9 mouse cellular contexts compared by ENCODE assay signal in the genomic region with DNA sequence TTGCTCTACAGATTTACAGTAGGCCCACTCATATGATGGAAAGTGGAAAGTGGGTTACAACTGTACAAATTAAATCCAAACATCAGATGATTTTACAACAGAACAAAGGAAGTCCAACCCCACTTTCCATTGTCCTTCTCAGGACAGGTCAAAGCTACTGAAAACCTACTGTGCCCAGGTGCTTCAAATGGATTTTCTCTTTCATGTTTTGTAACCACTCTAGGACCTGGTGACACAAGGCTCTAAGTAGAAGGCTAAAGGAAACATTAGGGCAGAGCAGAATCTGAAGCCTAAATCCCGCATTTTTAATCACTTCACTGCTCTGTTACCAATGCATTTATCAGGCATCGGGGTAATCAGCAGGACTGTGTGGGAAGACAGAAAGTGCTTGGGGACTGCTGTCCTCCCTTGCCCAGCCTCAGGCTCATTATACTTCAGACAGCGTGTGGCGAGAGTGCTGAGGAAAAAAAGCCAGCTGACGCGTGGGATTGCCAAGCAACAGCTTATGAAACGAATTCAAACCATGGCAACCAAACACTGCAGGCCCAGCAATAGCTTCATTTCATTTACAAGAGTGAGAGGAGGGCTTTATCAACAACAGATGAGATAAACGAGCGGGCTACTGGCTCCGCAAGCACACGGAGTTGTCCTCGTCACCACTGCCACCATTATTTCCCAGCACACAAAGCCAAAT. TPM values are rescaled to one million over a fixed set of nuclear protein-coding genes. Genes with fewer than 3 reads are reported as not detected.
DNase-seq lines count a peak whose midpoint lies in the region; ATAC-seq lines count a peak whose summit lies in the region.
"Had no signal": no experiment of that assay in that cellular context is flagged by ENCODE, and none has a peak within 500 bp of the region (broad histone marks: within the 10 kb centered on the region; RNA-seq: fewer than 3 reads in every experiment).

No protein-coding gene starts in this region.

- H3K9me3 ChIP-seq in hindbrain, embryonic 10.5 days: no peaks in the 10 kb centered on the region
- no peaks in the 10 kb centered on the region for H3K9me3 ChIP-seq in neural tube, embryonic 15.5 days (replicated peaks)
- no peaks in the 10 kb centered on the region for H3K9me3 ChIP-seq in kidney, embryonic 15.5 days (replicated peaks)
- H3K9me3 ChIP-seq: stomach, embryonic 15.5 days had no signal

- 0 out of 2 replicates have a peak overlapping the region, but pooled peaks have one; percentile 12 for H3K27ac ChIP-seq in hindbrain, embryonic 10.5 days
- peak overlapping the region; percentile 64; the same call in 1 of the 2 replicates for H3K27ac ChIP-seq in neural tube, embryonic 15.5 days (replicated peaks)
- H3K27ac ChIP-seq in kidney, embryonic 15.5 days: no peak overlapping the region
- H3K27ac ChIP-seq: stomach, embryonic 15.5 days had no signal

- 49% methylated on average over 12 of the region's 12 CpGs for WGBS in hindbrain, embryonic 10.5 days
- WGBS in neural tube, embryonic 15.5 days: 29% methylated on average over 12 of the region's 12 CpGs
- WGBS in kidney, embryonic 15.5 days: 75% methylated on average over 12 of the region's 12 CpGs

- peak; percentile 83 for ATAC-seq in neural tube, embryonic 15.5 days (ENCODE audit: low FRiP score)
- ATAC-seq in kidney, embryonic 15.5 days (replicated peaks; ENCODE audit: low FRiP score): no peak

- no peak overlapping the region for H3K9ac ChIP-seq in neural tube, embryonic 15.5 days (replicated peaks)
- no peak overlapping the region for H3K9ac ChIP-seq in kidney, embryonic 15.5 days
- H3K9ac ChIP-seq: stomach, embryonic 15.5 days had no signal

- H3K27me3 ChIP-seq in hindbrain, embryonic 10.5 days (ENCODE audit: insufficient read depth, poor library complexity, severe bottlenecking): no peaks in the 10 kb centered on the region
- no peaks in the 10 kb centered on the region for H3K27me3 ChIP-seq in neural tube, embryonic 15.5 days (replicated peaks)
- no peaks in the 10 kb centered on the region for H3K27me3 ChIP-seq in kidney, embryonic 15.5 days
- H3K27me3 ChIP-seq: stomach, embryonic 15.5 days had no signal

- H3K4me3 ChIP-seq in hindbrain, embryonic 10.5 days: no peak overlapping the region
- H3K4me3 ChIP-seq in neural tube, embryonic 15.5 days (replicated peaks): no peak overlapping the region
- H3K4me3 ChIP-seq in kidney, embryonic 15.5 days (replicated peaks): no peak overlapping the region
- H3K4me3 ChIP-seq: stomach, embryonic 15.5 days had no signal

- H3K36me3 ChIP-seq in hindbrain, embryonic 10.5 days: no peaks in the 10 kb centered on the region
- no peaks in the 10 kb centered on the region for H3K36me3 ChIP-seq in neural tube, embryonic 15.5 days
- H3K36me3 ChIP-seq in kidney, embryonic 15.5 days: no peaks in the 10 kb centered on the region
- H3K36me3 ChIP-seq: stomach, embryonic 15.5 days had no signal

- DNase-seq in cerebellum, adult 9-11 months: peak; percentile 8
- DNase-seq in cerebellum, adult 9-10 months: no peak
- peak; percentile 58 to 66 for DNase-seq in frontal cortex, postnatal 10 days (ENCODE audit: low spot score in 2 of 2)
- peak; percentile 43 for DNase-seq in hindbrain, embryonic 10.5 days (ENCODE audit: low spot score)
- DNase-seq in left cerebral cortex, postnatal 36 days (ENCODE audit: low spot score in 2 of 2): peak; percentile 70 to 73
- no peak for DNase-seq in thymus, postnatal 0 days (ENCODE audit: low spot score)

- intact Hi-C loops in left cerebral cortex, postnatal 36 days (cut with DNase I): loop anchor here (2.0 kb wide), 1 partner anchor 36 kb away; no protein-coding TSS in a partner anchor

- no peaks in the 10 kb centered on the region for H3K4me1 ChIP-seq in hindbrain, embryonic 10.5 days (replicated peaks)
- no peaks in the 10 kb centered on the region for H3K4me1 ChIP-seq in neural tube, embryonic 15.5 days
- 0 out of 2 replicates have a peak, but pooled peaks cover 1% of the 10 kb centered on the region for H3K4me1 ChIP-seq in kidney, embryonic 15.5 days
- H3K4me1 ChIP-seq: stomach, embryonic 15.5 days had no signal

- H3K4me2 ChIP-seq in neural tube, embryonic 15.5 days: peak overlapping the region; percentile 27
- no peak overlapping the region for H3K4me2 ChIP-seq in kidney, embryonic 15.5 days
- H3K4me2 ChIP-seq: stomach, embryonic 15.5 days had no signal

RNA-seq across cellular contexts. Expression of a gene that starts 40.7 kb away (rescaled TPM):
- polyA plus RNA-seq in hindbrain, embryonic 10.5 days (2016; fragmentation: Nextera tagmentation; extraction: Ambion mirVana): 0.56 and 0.90 TPM in 2 replicates
- 10 to 100 TPM; 12.3 to 14.6 TPM for total RNA-seq in left cerebral cortex, postnatal 36 days (2021)
- 2.1 and 2.3 TPM in 2 replicates for polyA plus RNA-seq in neural tube, embryonic 15.5 days (2015; fragmentation: Nextera tagmentation; extraction: Ambion mirVana)
- polyA plus RNA-seq in thymus, postnatal 0 days (2015; fragmentation: Nextera tagmentation; extraction: Ambion mirVana): 0.21 and 0.31 TPM in 2 replicates
- 0.78 and 1.1 TPM in 2 replicates for polyA plus RNA-seq in kidney, embryonic 15.5 days (2015; fragmentation: Nextera tagmentation; extraction: Ambion mirVana)

Comparison
In these comparisons a context has a peak if more than half of its experiments do, and no peak if none do; other contexts are left out.
1. DNase-seq: peak in cerebellum, adult 9-11 months (single experiment), frontal cortex, postnatal 10 days (2 of 2), hindbrain, embryonic 10.5 days (single experiment) and left cerebral cortex, postnatal 36 days (2 of 2); none in cerebellum, adult 9-10 months (single experiment) and thymus, postnatal 0 days (single experiment).